Mouse (Mus musculus) heart, embryonic 11.5 days (tissue): ENCODE data around the gene Creg1. TPM values are rescaled to one million over a fixed set of nuclear protein-coding genes. Genes with fewer than 3 reads are reported as not detected.

ENCODE experiments used
- ATAC-seq: fragments of 200-750 bp; cut with Nextera tagmentation; replicated peaks from 2 replicates; pipeline ENCODE4 v1.8.0; 2017; ENCODE audit warnings: moderate library complexity; ENCODE audit not compliant: insufficient number of reproducible peaks, low FRiP score, low TSS enrichment
- H3K27ac ChIP-seq: fragments of 300-500 bp; sonication (generic); 2 replicates; pipeline ENCODE4 v1.5.1; 2014; ENCODE audit warnings: mild to moderate bottlenecking, low read depth, low read length
- H3K27me3 ChIP-seq: fragments of 300-500 bp; sonication (generic); 2 replicates; pipeline ENCODE4 v1.6.1; 2014; ENCODE audit warnings: mild to moderate bottlenecking, low read length, mixed read lengths; ENCODE audit not compliant: control insufficient read depth, insufficient read depth
- H3K36me3 ChIP-seq: fragments of 300-500 bp; sonication (generic); 2 replicates; pipeline ENCODE4 v1.6.1; 2014; ENCODE audit warnings: mild to moderate bottlenecking, low read length, moderate library complexity, mixed read lengths; ENCODE audit not compliant: control insufficient read depth, insufficient read depth
- H3K4me1 ChIP-seq: fragments of 300-500 bp; sonication (generic); 2 replicates; pipeline ENCODE4 v1.6.1; 2014; ENCODE audit warnings: low read length; ENCODE audit not compliant: control insufficient read depth, insufficient read depth
- H3K4me2 ChIP-seq: fragments of 300-500 bp; sonication (generic); 2 replicates; pipeline ENCODE4 v1.6.1; 2014; ENCODE audit warnings: mild to moderate bottlenecking, moderate library complexity
- H3K4me3 ChIP-seq: fragments of 300-500 bp; sonication (generic); 2 replicates; pipeline ENCODE4 v1.5.1; 2014; ENCODE audit warnings: low read depth, low read length
- H3K9ac ChIP-seq: fragments of 300-500 bp; sonication (generic); 2 replicates; pipeline ENCODE4 v1.6.1; 2014; ENCODE audit warnings: mild to moderate bottlenecking, low read depth, low read length, moderate library complexity
- H3K9me3 ChIP-seq: fragments of 300-500 bp; sonication (generic); replicated peaks from 2 replicates; pipeline ENCODE4 v1.6.1; 2016; ENCODE audit warnings: low read length; ENCODE audit not compliant: control insufficient read depth
- WGBS: fragments of 180-500 bp; shearing (Covaris S2); extraction: QIAGEN DNeasy Blood & Tissue Kit; methylation state at CpG from one replicate; pipeline ENCODE4 v1.1.7; 2014; ENCODE audit not compliant: insufficient replicate concordance; 5-methylcytosine and 5-hydroxymethylcytosine counted together
- polyA plus RNA-seq: library from polyadenylated mRNA; unstranded; fragments of >200 nt; fragmentation: Nextera tagmentation; extraction: Ambion mirVana; gene quantifications from 2 replicates; pipeline ENCODE4 v1.2.1, GENCODE M21; 2014

Creg1 gene
- 108 and 109 TPM in 2 replicates for polyA plus RNA-seq

- peak within 1 kb of the TSS; percentile 84 for H3K4me3 ChIP-seq
- H3K4me1 ChIP-seq = peaks cover 16% of the 10 kb centered on the region
- no peaks in the 10 kb centered on the region for H3K9me3 ChIP-seq
- no peaks in the 10 kb centered on the region for H3K27me3 ChIP-seq
- WGBS = under 1% methylated on average over 57 of the region's 57 CpGs
- ATAC-seq = peak; percentile 95
- H3K27ac ChIP-seq = peak within 1 kb of the TSS; percentile 62
- peak within 1 kb of the TSS; percentile 84 for H3K9ac ChIP-seq
- no peaks in the 10 kb centered on the region for H3K36me3 ChIP-seq
- peak within 1 kb of the TSS; percentile 92 for H3K4me2 ChIP-seq
Observed at GRCm38 (mm10) chr1:165763635-165764372, at the start of gene Creg1. Creg1 (plus strand) TSS chr1:165763746.

- H3K27me3 ChIP-seq = no peaks in the 10 kb centered on the region
- peaks cover 39% of the 10 kb centered on the region for H3K4me1 ChIP-seq
- WGBS = 73% methylated on average over 5 of the region's 5 CpGs
- no peak for ATAC-seq
- no peaks in the 10 kb centered on the region for H3K9me3 ChIP-seq
- no peak overlapping the region for H3K4me3 ChIP-seq
- no peak overlapping the region for H3K4me2 ChIP-seq
- H3K9ac ChIP-seq = no peak overlapping the region
- no peaks in the 10 kb centered on the region for H3K36me3 ChIP-seq
- H3K27ac ChIP-seq = no peak overlapping the region
Observed at GRCm38 (mm10) chr1:165713798-165714197, 49.7 kb upstream of the Creg1 start.

- no peak overlapping the region for H3K27ac ChIP-seq
- H3K36me3 ChIP-seq = no peaks in the 10 kb centered on the region
- no peak overlapping the region for H3K4me2 ChIP-seq
- no peak for ATAC-seq
- no peak overlapping the region for H3K4me3 ChIP-seq
- peaks cover 28% of the 10 kb centered on the region for H3K4me1 ChIP-seq
- WGBS = 77% methylated on average over 4 of the region's 4 CpGs
- H3K9ac ChIP-seq = no peak overlapping the region
- no peaks in the 10 kb centered on the region for H3K9me3 ChIP-seq
- H3K27me3 ChIP-seq = no peaks in the 10 kb centered on the region
Observed at GRCm38 (mm10) chr1:165716426-165716825, 47.1 kb upstream of the Creg1 start.

GRCm38 (mm10) chr1:165717711-165718542 is 45.6 kb upstream of the Creg1 start:
- H3K9ac ChIP-seq = peak overlapping the region; percentile 56; the same call in 1 of the 2 replicates
- no peaks in the 10 kb centered on the region for H3K36me3 ChIP-seq
- WGBS = 21% methylated on average over 11 of the region's 11 CpGs
- H3K4me3 ChIP-seq = peak overlapping the region; percentile 16; the same call in 1 of the 2 replicates
- peak overlapping the region; percentile 87 for H3K27ac ChIP-seq
- peak overlapping the region; percentile 52 for H3K4me2 ChIP-seq
- no peaks in the 10 kb centered on the region for H3K9me3 ChIP-seq
- no peaks in the 10 kb centered on the region for H3K27me3 ChIP-seq
- ATAC-seq = peak; percentile 79
- peaks cover 28% of the 10 kb centered on the region for H3K4me1 ChIP-seq

- H3K4me2 ChIP-seq = peak overlapping the region; percentile 52
- peak overlapping the region; percentile 56; the same call in 1 of the 2 replicates for H3K9ac ChIP-seq
- no peaks in the 10 kb centered on the region for H3K9me3 ChIP-seq
- H3K36me3 ChIP-seq = no peaks in the 10 kb centered on the region
- H3K4me3 ChIP-seq = peak overlapping the region; percentile 16; the same call in 1 of the 2 replicates
- peaks cover 25% of the 10 kb centered on the region for H3K4me1 ChIP-seq
- WGBS = 28% methylated on average over 15 of the region's 15 CpGs
- H3K27me3 ChIP-seq = no peaks in the 10 kb centered on the region
- H3K27ac ChIP-seq = peak overlapping the region; percentile 87
- ATAC-seq = no peak
Observed at GRCm38 (mm10) chr1:165718543-165719105, 44.9 kb upstream of the Creg1 start.

GRCm38 (mm10) chr1:165722531-165723123 is 40.9 kb upstream of the Creg1 start:
- no peak overlapping the region for H3K4me2 ChIP-seq
- ATAC-seq = no peak
- H3K9me3 ChIP-seq = no peaks in the 10 kb centered on the region
- no peak overlapping the region for H3K27ac ChIP-seq
- H3K4me1 ChIP-seq = peaks cover 31% of the 10 kb centered on the region
- no peaks in the 10 kb centered on the region for H3K27me3 ChIP-seq
- WGBS = 78% methylated on average over 9 of the region's 9 CpGs
- H3K36me3 ChIP-seq = no peaks in the 10 kb centered on the region
- no peak overlapping the region for H3K4me3 ChIP-seq
- no peak overlapping the region for H3K9ac ChIP-seq

- H3K27me3 ChIP-seq = no peaks in the 10 kb centered on the region
- H3K9me3 ChIP-seq = no peaks in the 10 kb centered on the region
- 41% methylated on average over 11 of the region's 11 CpGs for WGBS
- no peaks in the 10 kb centered on the region for H3K36me3 ChIP-seq
- no peak overlapping the region for H3K4me3 ChIP-seq
- H3K27ac ChIP-seq = peak overlapping the region; percentile 46; the same call in 1 of the 2 replicates
- H3K4me2 ChIP-seq = no peak overlapping the region
- H3K9ac ChIP-seq = no peak overlapping the region; the same call in 1 of the 2 replicates
- H3K4me1 ChIP-seq = peaks cover 19% of the 10 kb centered on the region
- no peak for ATAC-seq
Observed at GRCm38 (mm10) chr1:165724219-165725033, 39.1 kb upstream of the Creg1 start.
